Mouse (Mus musculus) spleen, adult 2 months (tissue): ENCODE measurements around the gene Inmt. TPM values are rescaled to one million over a fixed set of nuclear protein-coding genes. Genes with fewer than 3 reads are reported as not detected.

Source experiments
- DNase-seq, 2 experiments: peaks; one replicate each; pipeline versions ENCODE4 v3.0.0 to v3.0.0-alpha.2; 2012 to 2021; ENCODE audit warnings: low spot score in 2 of 2, low read depth in 1 of 2
- H3K27ac ChIP-seq: fragments of 200-500 bp; 2 replicates; pipeline ENCODE4 v1.5.1; 2012; ENCODE audit warnings: low read length, inconsistent platforms; ENCODE audit not compliant: insufficient read depth
- H3K27me3 ChIP-seq: fragments of 200-500 bp; 2 replicates; pipeline ENCODE4 v1.6.1; 2012; ENCODE audit warnings: mild to moderate bottlenecking, moderate library complexity, low read length, inconsistent platforms; ENCODE audit not compliant: control insufficient read depth, insufficient read depth
- H3K36me3 ChIP-seq: fragments of 200-500 bp; 2 replicates; pipeline ENCODE4 v1.6.1; 2012; ENCODE audit warnings: mild to moderate bottlenecking, low read length, inconsistent platforms; ENCODE audit not compliant: control insufficient read depth, insufficient read depth
- H3K4me1 ChIP-seq: fragments of 200-500 bp; 2 replicates; pipeline ENCODE4 v1.6.1; 2011; ENCODE audit warnings: inconsistent platforms; ENCODE audit not compliant: control insufficient read depth, insufficient read depth, insufficient read length
- H3K4me3 ChIP-seq: fragments of 200-500 bp; 2 replicates; pipeline ENCODE4 v1.5.1; 2011; ENCODE audit warnings: mild to moderate bottlenecking, inconsistent platforms; ENCODE audit not compliant: insufficient read depth, insufficient read length; ENCODE audit errors: extremely low read depth
- POLR2A ChIP-seq: fragments of 200-500 bp; IDR thresholded peaks from 2 replicates; pipeline ENCODE4 v1.6.1; 2011; ENCODE audit warnings: low read depth, low read length, inconsistent platforms
- WGBS: fragments of 180-500 bp; shearing (Covaris S2); methylation state at CpG from one replicate; pipeline ENCODE4 v1.1.7; 2018; 5-methylcytosine and 5-hydroxymethylcytosine counted together
- polyA plus RNA-seq: library from polyadenylated mRNA; depleted of rRNA; stranded (reverse); fragments of >200 nt; gene quantifications from 2 replicates; pipeline ENCODE4 v1.2.3, GENCODE M21; 2012; rRNA removed

The Inmt gene
- polyA plus RNA-seq, 1 experiment = 0.51 TPM

GRCm38 (mm10) chr6:55123056-55123455, 51.8 kb downstream of the Inmt start:
- Histone ChIP-seq H3K36me3 (no peaks in the 10 kb centered on the region), H3K4me3 (no peak overlapping the region), H3K27me3 (peaks cover under 1% of the 10 kb centered on the region; the same call in 1 of the 2 replicates), H3K4me1 (no peaks in the 10 kb centered on the region), H3K27ac (no peak overlapping the region)
- DNase-seq = no peak
- WGBS = 3% methylated on average over 4 of the region's 4 CpGs
- no peak for TF ChIP-seq POLR2A

Other genes starting within 250 kb of the Inmt start
- gene Nod1, start 202.4 kb downstream of the Inmt start, polyA plus RNA-seq = 41.7 and 63.0 TPM in 2 replicates
- 3.3 and 4.2 TPM in 2 replicates for gene Ggct, start 182.1 kb downstream of the Inmt start, polyA plus RNA-seq
- 17.1 and 23.7 TPM in 2 replicates for gene Gars, start 137.0 kb downstream of the Inmt start, polyA plus RNA-seq
- gene Crhr2, start 42.0 kb downstream of the Inmt start, polyA plus RNA-seq = 0.07 TPM in 2 replicates
- 1.0 and 1.7 TPM in 2 replicates for gene Mindy4, start 28.3 kb upstream of the Inmt start, polyA plus RNA-seq
- 206 and 217 TPM in 2 replicates for gene Aqp1, start 161.4 kb upstream of the Inmt start, polyA plus RNA-seq
- 0.11 TPM in 1 of 2 replicates, not detected in the other for gene Ghrhr, start 201.3 kb upstream of the Inmt start, polyA plus RNA-seq